Mouse (Mus musculus): ENCODE measurements around the gene Wbp4. TPM values are rescaled to one million over a fixed set of nuclear protein-coding genes. Genes with fewer than 3 reads are reported as not detected.
A peak's percentile ranks its signal among the peaks of the same experiment; 100 is the strongest.

Wbp4 gene
- polyA plus RNA-seq, 1 experiment: 42.9 TPM

DNA sequence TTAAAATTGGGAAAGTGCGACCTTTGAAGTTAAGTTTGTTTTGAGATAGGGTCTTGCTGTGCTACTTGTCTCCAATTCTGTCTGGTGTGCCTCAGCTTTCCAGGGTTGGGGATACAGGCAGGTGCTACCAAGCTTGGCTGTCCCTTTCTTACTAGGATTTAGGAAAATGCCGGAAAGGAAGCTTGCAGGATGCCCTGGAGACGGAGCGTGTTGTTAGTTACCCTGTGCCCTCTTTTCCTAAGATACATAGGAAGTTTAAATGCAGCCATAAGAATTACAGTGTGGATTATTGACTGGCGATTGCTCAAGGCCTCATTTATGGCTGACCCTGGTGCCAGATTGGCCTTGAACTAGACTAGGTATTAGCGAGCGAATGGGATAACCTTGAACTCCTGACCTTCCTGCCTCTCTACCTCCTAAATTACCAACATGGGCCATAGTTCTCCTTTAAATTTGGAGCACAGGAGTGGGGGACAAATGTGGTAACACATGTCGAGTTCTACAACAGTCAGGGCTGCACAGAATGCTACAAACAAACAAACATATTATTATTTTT lies 35.9 kb upstream of the Wbp4 start:
- H3K36me3 ChIP-seq (ENCODE audit: control insufficient read depth, insufficient read depth, low read length, poor library complexity, severe bottlenecking): no peaks in the 10 kb centered on the region
- H3K27ac ChIP-seq (ENCODE audit: insufficient read depth, low read length): no peak overlapping the region
- H3K9ac ChIP-seq (ENCODE audit: low read depth, poor library complexity, severe bottlenecking): no peak overlapping the region
- no peaks in the 10 kb centered on the region for H3K9me3 ChIP-seq (replicated peaks; ENCODE audit: control insufficient read depth, insufficient read depth, low read length, poor library complexity, severe bottlenecking)
- H3K4me1 ChIP-seq (ENCODE audit: control insufficient read depth, insufficient read depth, low read length): no peaks in the 10 kb centered on the region
- TF ChIP-seq CTCF (IDR thresholded peaks at IDR 0.05; ENCODE audit: low read depth, low read length): no peak
- no peak for TF ChIP-seq EP300 (IDR thresholded peaks at IDR 0.05; ENCODE audit: insufficient read depth, low read depth, low read length)
- TF ChIP-seq POLR2A (IDR thresholded peaks at IDR 0.05; ENCODE audit: insufficient read depth, low read length): no peak
- no peaks in the 10 kb centered on the region for H3K27me3 ChIP-seq (ENCODE audit: control insufficient read depth, insufficient read depth, low read length, poor library complexity, severe bottlenecking)
- H3K4me3 ChIP-seq (ENCODE audit: low read depth, low read length): no peak overlapping the region

GRCm38 (mm10) chr14:79516751-79517150 lies 35.4 kb upstream of the Wbp4 start:
- no peak overlapping the region for H3K4me3 ChIP-seq (ENCODE audit: low read depth, low read length)
- no peak overlapping the region for H3K9ac ChIP-seq (ENCODE audit: low read depth, poor library complexity, severe bottlenecking)
- no peaks in the 10 kb centered on the region for H3K9me3 ChIP-seq (replicated peaks; ENCODE audit: control insufficient read depth, insufficient read depth, low read length, poor library complexity, severe bottlenecking)
- no peaks in the 10 kb centered on the region for H3K27me3 ChIP-seq (ENCODE audit: control insufficient read depth, insufficient read depth, low read length, poor library complexity, severe bottlenecking)
- H3K4me1 ChIP-seq (ENCODE audit: control insufficient read depth, insufficient read depth, low read length): no peaks in the 10 kb centered on the region
- no peaks in the 10 kb centered on the region for H3K36me3 ChIP-seq (ENCODE audit: control insufficient read depth, insufficient read depth, low read length, poor library complexity, severe bottlenecking)
- TF ChIP-seq POLR2A (IDR thresholded peaks at IDR 0.05; ENCODE audit: insufficient read depth, low read length): no peak
- no peak overlapping the region for H3K27ac ChIP-seq (ENCODE audit: insufficient read depth, low read length)

- H3K36me3 ChIP-seq (ENCODE audit: control insufficient read depth, insufficient read depth, low read length, poor library complexity, severe bottlenecking): no peaks in the 10 kb centered on the region
- TF ChIP-seq EP300 (IDR thresholded peaks at IDR 0.05; ENCODE audit: insufficient read depth, low read depth, low read length) (no peak), POLR2A (IDR thresholded peaks at IDR 0.05; ENCODE audit: insufficient read depth, low read length) (no peak), CTCF (IDR thresholded peaks at IDR 0.05; ENCODE audit: low read depth, low read length) (no peak)
- H3K27me3 ChIP-seq (ENCODE audit: control insufficient read depth, insufficient read depth, low read length, poor library complexity, severe bottlenecking): no peaks in the 10 kb centered on the region
- H3K9ac ChIP-seq (ENCODE audit: low read depth, poor library complexity, severe bottlenecking): no peak overlapping the region
- no peak overlapping the region for H3K4me3 ChIP-seq (ENCODE audit: low read depth, low read length)
- no peaks in the 10 kb centered on the region for H3K9me3 ChIP-seq (replicated peaks; ENCODE audit: control insufficient read depth, insufficient read depth, low read length, poor library complexity, severe bottlenecking)
- no peaks in the 10 kb centered on the region for H3K4me1 ChIP-seq (ENCODE audit: control insufficient read depth, insufficient read depth, low read length)
- no peak overlapping the region for H3K27ac ChIP-seq (ENCODE audit: insufficient read depth, low read length)
Measured at GRCm38 (mm10) chr14:79516243-79516610, 34.9 kb upstream of the Wbp4 start.

DNA sequence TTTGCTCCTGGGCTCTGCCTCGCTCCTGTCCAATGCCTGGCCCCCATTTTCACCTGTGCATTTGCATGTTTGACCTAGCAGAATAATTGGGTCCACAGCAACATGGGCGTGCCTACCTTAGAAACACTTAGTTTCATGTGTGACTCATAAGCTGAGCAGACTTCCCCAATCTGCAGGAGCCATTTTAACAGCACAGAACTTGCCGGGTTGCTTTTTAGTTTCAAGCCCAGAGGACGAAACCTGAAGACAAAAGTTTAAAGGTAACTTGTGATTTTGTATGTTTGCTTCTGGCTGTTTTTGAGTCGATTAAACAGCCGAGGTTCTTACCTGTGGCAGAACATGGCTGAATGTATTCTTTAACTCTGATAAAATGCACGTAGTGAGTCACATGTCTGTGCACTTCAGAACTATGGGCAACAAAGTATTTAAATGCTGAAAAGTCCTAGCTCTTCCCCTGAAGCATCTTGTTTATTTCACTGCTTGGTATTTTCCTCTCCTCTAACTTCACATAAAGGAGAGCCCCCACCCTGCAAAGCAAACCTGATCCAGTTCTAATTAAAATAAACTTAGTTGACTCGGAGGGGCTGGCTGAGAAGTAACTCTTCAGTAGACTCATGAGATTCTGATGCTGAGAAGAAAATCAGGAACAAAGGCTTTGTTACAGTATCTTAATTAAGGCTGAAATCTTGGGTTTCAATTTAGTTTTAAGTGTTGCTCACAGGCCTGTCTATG lies 34.4 kb upstream of the Wbp4 start:
- no peaks in the 10 kb centered on the region for H3K9me3 ChIP-seq (replicated peaks; ENCODE audit: control insufficient read depth, insufficient read depth, low read length, poor library complexity, severe bottlenecking)
- TF ChIP-seq CTCF (IDR thresholded peaks at IDR 0.05; ENCODE audit: low read depth, low read length) (no peak), EP300 (IDR thresholded peaks at IDR 0.05; ENCODE audit: insufficient read depth, low read depth, low read length) (no peak), POLR2A (IDR thresholded peaks at IDR 0.05; ENCODE audit: insufficient read depth, low read length) (no peak)
- no peaks in the 10 kb centered on the region for H3K27me3 ChIP-seq (ENCODE audit: control insufficient read depth, insufficient read depth, low read length, poor library complexity, severe bottlenecking)
- H3K4me1 ChIP-seq (ENCODE audit: control insufficient read depth, insufficient read depth, low read length): no peaks in the 10 kb centered on the region
- H3K36me3 ChIP-seq (ENCODE audit: control insufficient read depth, insufficient read depth, low read length, poor library complexity, severe bottlenecking): no peaks in the 10 kb centered on the region
- no peak overlapping the region for H3K4me3 ChIP-seq (ENCODE audit: low read depth, low read length)
- H3K9ac ChIP-seq (ENCODE audit: low read depth, poor library complexity, severe bottlenecking): no peak overlapping the region
- no peak overlapping the region for H3K27ac ChIP-seq (ENCODE audit: insufficient read depth, low read length)

DNA sequence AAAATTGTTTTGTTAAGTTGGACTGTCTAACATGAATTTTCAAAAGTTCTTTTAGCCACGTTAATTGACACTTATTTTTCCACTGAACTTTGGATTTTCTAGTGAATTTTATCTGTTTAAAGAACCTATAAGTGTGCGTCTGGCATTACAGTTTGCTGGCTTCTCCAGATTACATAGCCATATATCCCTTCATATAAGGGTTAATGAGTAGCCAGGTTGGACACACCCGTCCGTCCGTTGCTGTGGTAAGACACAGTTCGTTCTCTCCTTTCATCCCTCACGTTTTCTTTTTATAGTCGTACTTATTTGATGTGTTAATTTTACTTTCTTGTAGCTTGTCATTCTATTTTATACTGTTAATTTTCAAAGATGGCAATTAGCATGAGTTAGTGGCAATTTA lies 33.8 kb upstream of the Wbp4 start:
- no peaks in the 10 kb centered on the region for H3K27me3 ChIP-seq (ENCODE audit: control insufficient read depth, insufficient read depth, low read length, poor library complexity, severe bottlenecking)
- H3K9ac ChIP-seq (ENCODE audit: low read depth, poor library complexity, severe bottlenecking): no peak overlapping the region
- no peaks in the 10 kb centered on the region for H3K36me3 ChIP-seq (ENCODE audit: control insufficient read depth, insufficient read depth, low read length, poor library complexity, severe bottlenecking)
- no peaks in the 10 kb centered on the region for H3K9me3 ChIP-seq (replicated peaks; ENCODE audit: control insufficient read depth, insufficient read depth, low read length, poor library complexity, severe bottlenecking)
- H3K27ac ChIP-seq (ENCODE audit: insufficient read depth, low read length): no peak overlapping the region
- no peak overlapping the region for H3K4me3 ChIP-seq (ENCODE audit: low read depth, low read length)
- no peaks in the 10 kb centered on the region for H3K4me1 ChIP-seq (ENCODE audit: control insufficient read depth, insufficient read depth, low read length)
- no peak for TF ChIP-seq POLR2A (IDR thresholded peaks at IDR 0.05; ENCODE audit: insufficient read depth, low read length)
- no peak for TF ChIP-seq EP300 (IDR thresholded peaks at IDR 0.05; ENCODE audit: insufficient read depth, low read depth, low read length)
- no peak for TF ChIP-seq CTCF (IDR thresholded peaks at IDR 0.05; ENCODE audit: low read depth, low read length)

- no peaks in the 10 kb centered on the region for H3K4me1 ChIP-seq (ENCODE audit: control insufficient read depth, insufficient read depth, low read length)
- H3K4me3 ChIP-seq (ENCODE audit: low read depth, low read length): no peak overlapping the region
- TF ChIP-seq EP300 (IDR thresholded peaks at IDR 0.05; ENCODE audit: insufficient read depth, low read depth, low read length) (no peak), POLR2A (IDR thresholded peaks at IDR 0.05; ENCODE audit: insufficient read depth, low read length) (no peak), CTCF (IDR thresholded peaks at IDR 0.05; ENCODE audit: low read depth, low read length) (peak; percentile 53)
- no peak overlapping the region for H3K27ac ChIP-seq (ENCODE audit: insufficient read depth, low read length)
- no peak overlapping the region for H3K9ac ChIP-seq (ENCODE audit: low read depth, poor library complexity, severe bottlenecking)
- H3K27me3 ChIP-seq (ENCODE audit: control insufficient read depth, insufficient read depth, low read length, poor library complexity, severe bottlenecking): no peaks in the 10 kb centered on the region
- H3K9me3 ChIP-seq (replicated peaks; ENCODE audit: control insufficient read depth, insufficient read depth, low read length, poor library complexity, severe bottlenecking): no peaks in the 10 kb centered on the region
- no peaks in the 10 kb centered on the region for H3K36me3 ChIP-seq (ENCODE audit: control insufficient read depth, insufficient read depth, low read length, poor library complexity, severe bottlenecking)
Measured at GRCm38 (mm10) chr14:79513951-79514350, 32.6 kb upstream of the Wbp4 start.

Measured in ES-Bruce4 (cell line).